Mouse (Mus musculus) lung, embryonic 15.5 days (tissue): Measurements from ENCODE around the gene Hsbp1. TPM values are rescaled to one million over a fixed set of nuclear protein-coding genes. Genes with fewer than 3 reads are reported as not detected.
A peak's percentile ranks its signal among the peaks of the same experiment; 100 is the strongest.
"Not testable (repeated sequence)": the region's sequence is repeated elsewhere in the genome, so short reads cannot be mapped to it uniquely, and the experiment has no call there.

Source experiments
- ATAC-seq: fragments of 200-750 bp; cut with Nextera tagmentation; 2 replicates; pipeline ENCODE4 v1.8.0; 2017; ENCODE audit warnings: moderate number of reproducible peaks, borderline replicate concordance; ENCODE audit not compliant: low FRiP score, low TSS enrichment; ENCODE audit errors: extremely low read depth
- H3K27ac ChIP-seq: fragments of 300-500 bp; sonication (generic); 2 replicates; pipeline ENCODE4 v1.5.1; 2015; ENCODE audit warnings: moderate library complexity, mild to moderate bottlenecking, inconsistent platforms
- H3K27me3 ChIP-seq: fragments of 300-500 bp; sonication (generic); 2 replicates; pipeline ENCODE4 v1.6.1; 2015; ENCODE audit warnings: inconsistent platforms
- H3K36me3 ChIP-seq: fragments of 300-500 bp; sonication (generic); 2 replicates; pipeline ENCODE4 v1.6.1; 2015; ENCODE audit warnings: inconsistent platforms
- H3K4me1 ChIP-seq: fragments of 300-500 bp; sonication (generic); 2 replicates; pipeline ENCODE4 v1.6.1; 2015; ENCODE audit warnings: inconsistent platforms
- H3K4me2 ChIP-seq: fragments of 300-500 bp; sonication (generic); 2 replicates; pipeline ENCODE4 v1.6.1; 2015; ENCODE audit warnings: inconsistent platforms, mild to moderate bottlenecking, moderate library complexity
- H3K4me3 ChIP-seq: fragments of 300-500 bp; sonication (generic); 2 replicates; pipeline ENCODE4 v1.5.1; 2015; ENCODE audit warnings: mild to moderate bottlenecking, inconsistent platforms
- H3K9ac ChIP-seq: fragments of 300-500 bp; sonication (generic); 2 replicates; pipeline ENCODE4 v1.6.1; 2015; ENCODE audit warnings: inconsistent platforms
- H3K9me3 ChIP-seq: fragments of 300-500 bp; sonication (generic); 2 replicates; pipeline ENCODE4 v1.6.1; 2016; ENCODE audit warnings: inconsistent platforms
- WGBS: fragments of 180-500 bp; shearing (Covaris S2); methylation state at CpG from one replicate; pipeline ENCODE4 v1.1.7; 2015; 5-methylcytosine and 5-hydroxymethylcytosine counted together
- polyA plus RNA-seq: library from polyadenylated mRNA; unstranded; fragments of >200 nt; fragmentation: Nextera tagmentation; extraction: Ambion mirVana; gene quantifications from 2 replicates; pipeline ENCODE4 v1.2.1, GENCODE M21; 2015

The Hsbp1 gene
- polyA plus RNA-seq, 1 experiment from 2014 or later: 332 TPM

DNA sequence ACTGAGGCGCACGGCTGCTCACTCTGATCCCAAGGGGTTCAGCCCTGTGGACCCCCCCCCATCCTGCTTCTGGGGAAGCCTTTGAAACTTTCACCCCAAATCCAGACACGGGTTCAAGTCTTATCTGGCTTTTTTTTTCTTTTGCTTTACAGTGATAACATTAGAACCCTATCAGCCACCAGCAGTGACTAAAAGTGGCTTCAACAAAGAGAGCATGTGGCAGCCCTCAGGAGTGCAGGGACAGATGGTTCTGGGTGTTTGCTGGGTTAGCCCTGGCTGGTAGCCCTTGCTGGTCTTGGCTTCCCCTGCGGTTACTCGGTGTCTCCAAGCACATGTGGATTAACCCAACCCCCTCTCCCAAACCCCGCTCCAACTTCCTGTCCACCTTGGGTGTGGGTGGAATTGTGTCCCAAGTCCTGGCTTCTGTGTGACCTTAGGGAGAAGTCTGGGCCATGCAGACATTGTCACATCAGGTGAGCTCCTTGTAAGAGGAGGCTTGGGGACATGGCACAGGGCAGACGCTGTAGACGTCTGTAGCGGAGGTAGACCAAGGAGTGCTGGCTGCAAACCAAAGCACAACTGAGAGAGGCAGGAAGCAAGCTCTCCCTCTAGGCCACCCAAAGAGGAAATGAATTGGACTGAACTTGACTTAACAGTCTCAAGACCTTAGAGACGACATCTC is 8.8 kb downstream of the Hsbp1 start:
- H3K4me3 ChIP-seq: no peak overlapping the region
- no peaks in the 10 kb centered on the region for H3K4me1 ChIP-seq
- peaks cover 22% of the 10 kb centered on the region for H3K36me3 ChIP-seq
- no peak for ATAC-seq
- no peak overlapping the region for H3K9ac ChIP-seq
- H3K4me2 ChIP-seq: no peak overlapping the region
- no peak overlapping the region for H3K27ac ChIP-seq
- H3K9me3 ChIP-seq: no peaks in the 10 kb centered on the region
- no peaks in the 10 kb centered on the region for H3K27me3 ChIP-seq
- WGBS: 74% methylated on average over 10 of the region's 10 CpGs

DNA sequence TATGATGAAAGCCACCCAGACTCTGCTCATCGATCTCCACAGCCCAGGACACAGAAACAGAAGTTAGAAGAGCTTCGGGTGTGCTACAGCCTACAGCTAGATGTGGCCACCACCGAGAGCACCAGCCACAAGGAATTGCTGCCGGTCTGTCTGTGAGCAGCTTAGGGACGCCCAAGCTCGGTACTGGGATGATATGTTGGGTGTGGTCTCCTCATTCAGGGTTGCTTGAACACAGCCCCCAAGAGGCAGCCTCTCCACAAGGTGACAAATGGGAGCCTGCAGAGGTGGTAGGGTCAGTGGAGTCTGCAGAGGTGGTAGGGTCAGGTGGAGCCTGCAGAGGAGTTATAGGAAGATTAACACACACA is 9.4 kb downstream of the Hsbp1 start:
- no peak for ATAC-seq
- Histone ChIP-seq H3K27me3 (no peaks in the 10 kb centered on the region), H3K9ac (no peak overlapping the region), H3K9me3 (no peaks in the 10 kb centered on the region), H3K4me2 (no peak overlapping the region), H3K4me3 (no peak overlapping the region), H3K4me1 (no peaks in the 10 kb centered on the region), H3K27ac (no peak overlapping the region), H3K36me3 (peaks cover 18% of the 10 kb centered on the region)
- 74% methylated on average over 6 of the region's 6 CpGs for WGBS

DNA sequence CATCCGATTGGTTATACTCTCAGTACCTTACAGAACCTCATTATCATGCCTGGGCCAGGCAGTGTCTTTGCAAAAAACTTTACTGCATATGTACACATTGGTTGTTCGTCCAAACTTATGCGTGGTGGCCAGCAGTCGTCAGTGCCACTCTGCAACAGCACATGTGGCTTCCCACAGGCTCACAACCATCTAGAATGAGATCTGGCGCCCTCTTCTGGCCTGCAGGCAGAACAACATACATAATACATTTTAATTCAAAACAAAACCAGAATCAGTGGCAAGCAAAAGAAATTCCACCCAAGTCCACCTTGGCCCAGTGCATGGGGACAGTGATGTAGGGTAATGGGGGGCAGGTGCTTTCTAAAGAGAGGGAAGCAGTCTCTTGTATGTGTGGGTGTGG is 12.3 kb downstream of the Hsbp1 start:
- not testable (repeated sequence) for H3K36me3 ChIP-seq, H3K4me3 ChIP-seq, H3K4me1 ChIP-seq, H3K4me2 ChIP-seq, H3K27me3 ChIP-seq, H3K9ac ChIP-seq, ATAC-seq, H3K9me3 ChIP-seq, H3K27ac ChIP-seq
- WGBS: 63% methylated on average over 5 of the region's 5 CpGs

DNA sequence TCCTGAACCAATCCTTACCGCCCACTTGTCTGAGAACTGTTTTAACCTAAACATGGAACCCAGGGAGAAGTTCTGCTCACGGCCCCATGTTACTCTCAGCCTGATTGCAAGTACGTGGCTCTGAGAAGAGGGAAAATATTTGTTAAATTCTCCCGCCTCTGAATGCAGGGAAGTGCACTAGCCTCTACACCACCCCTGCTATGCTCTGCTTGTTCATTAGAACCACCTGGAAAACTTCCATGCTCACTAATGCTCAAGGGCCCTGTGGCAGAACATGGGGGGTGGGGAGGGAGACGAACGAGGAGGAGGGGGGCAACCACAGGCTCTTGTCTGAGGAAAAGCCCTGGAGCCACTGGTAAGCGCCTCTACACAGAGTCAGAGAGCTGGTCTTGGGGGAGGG is 13.9 kb downstream of the Hsbp1 start:
- Histone ChIP-seq H3K27me3 (no peaks in the 10 kb centered on the region), H3K4me3 (no peak overlapping the region), H3K36me3 (no peaks in the 10 kb centered on the region), H3K9me3 (no peaks in the 10 kb centered on the region), H3K9ac (no peak overlapping the region), H3K4me2 (no peak overlapping the region), H3K27ac (no peak overlapping the region), H3K4me1 (no peaks in the 10 kb centered on the region)
- WGBS: 60% methylated on average over 7 of the region's 7 CpGs
- ATAC-seq: no peak

DNA sequence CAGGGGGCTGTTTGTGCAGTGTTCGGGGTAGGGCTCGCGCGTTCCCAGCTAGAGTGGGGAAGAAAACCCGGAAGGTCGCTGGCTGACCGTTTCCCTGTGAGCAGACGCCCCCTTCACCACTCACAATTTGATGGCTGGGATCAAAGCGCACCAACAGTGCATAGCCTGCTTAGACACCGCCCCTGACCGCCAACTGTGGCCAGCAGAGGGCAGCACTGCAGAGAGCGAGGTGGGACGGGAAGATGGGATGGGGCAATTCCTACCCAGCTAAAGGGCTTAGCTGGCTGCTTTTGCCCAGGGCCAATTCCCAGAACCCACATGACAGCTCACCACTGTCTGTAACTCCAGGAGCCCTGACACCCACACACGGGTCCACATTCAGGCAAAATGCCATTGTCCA is 14.5 kb downstream of the Hsbp1 start:
- H3K9ac ChIP-seq: no peak overlapping the region
- H3K4me3 ChIP-seq: no peak overlapping the region
- H3K9me3 ChIP-seq: no peaks in the 10 kb centered on the region
- ATAC-seq: peak; percentile 36; the same call in 1 of the 2 replicates
- no peaks in the 10 kb centered on the region for H3K27me3 ChIP-seq
- no peak overlapping the region for H3K4me2 ChIP-seq
- no peak overlapping the region for H3K27ac ChIP-seq
- H3K4me1 ChIP-seq: no peaks in the 10 kb centered on the region
- 37% methylated on average over 14 of the region's 14 CpGs for WGBS
- H3K36me3 ChIP-seq: no peaks in the 10 kb centered on the region

DNA sequence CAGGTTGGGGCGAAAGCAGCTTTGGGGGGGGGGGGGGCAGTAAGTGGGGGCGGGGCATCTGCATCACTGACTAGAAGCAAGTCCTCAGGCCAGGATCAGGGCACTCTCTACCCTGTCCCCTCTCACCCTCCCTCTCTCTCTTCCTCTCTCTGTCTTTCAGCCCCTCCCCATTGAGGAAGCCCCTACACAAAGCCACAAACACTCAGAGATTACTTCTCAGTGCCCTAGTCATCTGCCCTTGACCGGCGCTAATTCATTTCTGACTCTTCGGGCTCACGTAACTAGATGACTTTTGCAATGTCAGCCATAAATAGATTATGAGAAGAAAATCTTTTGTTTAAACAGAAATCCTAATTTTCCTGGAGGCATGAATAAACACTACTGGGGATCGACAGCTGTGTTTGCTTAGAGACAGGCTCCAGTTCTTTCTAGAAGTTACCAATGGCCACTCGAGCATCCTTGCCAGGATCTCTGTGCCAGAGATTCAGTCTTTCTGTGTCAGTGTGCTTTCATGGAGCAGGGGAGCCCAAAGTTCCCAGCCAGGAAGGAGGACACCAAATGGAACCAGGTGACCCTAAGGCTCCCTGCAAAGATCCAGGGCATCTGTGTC is 16.5 kb downstream of the Hsbp1 start:
- Histone ChIP-seq H3K9ac (no peak overlapping the region), H3K36me3 (no peaks in the 10 kb centered on the region), H3K9me3 (no peaks in the 10 kb centered on the region), H3K4me1 (no peaks in the 10 kb centered on the region), H3K4me3 (no peak overlapping the region), H3K27ac (no peak overlapping the region), H3K27me3 (no peaks in the 10 kb centered on the region), H3K4me2 (no peak overlapping the region)
- whole genome bisulfite sequencing: 23% methylated on average over 8 of the region's 8 CpGs
- ATAC-seq: peak; percentile 46; the same call in 1 of the 2 replicates

DNA sequence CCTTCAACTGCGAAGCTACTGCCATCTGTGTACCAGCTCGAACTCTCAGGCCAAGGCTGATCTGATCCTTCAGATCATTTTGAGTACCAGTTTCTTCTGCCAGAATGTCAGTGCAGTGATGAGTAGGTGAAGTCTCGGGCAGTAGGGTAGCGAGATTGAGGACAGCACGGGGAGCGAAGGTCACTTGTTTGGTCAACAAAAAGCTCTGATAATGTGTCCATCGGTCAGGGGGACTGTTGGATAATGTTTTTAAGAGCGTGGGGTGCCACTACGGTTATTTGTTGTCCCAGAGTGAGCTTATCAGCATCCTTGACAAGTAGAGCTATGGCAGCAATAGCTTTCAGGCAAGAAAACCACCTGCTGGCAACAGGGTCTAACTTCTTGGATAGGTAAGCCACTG is 30.4 kb downstream of the Hsbp1 start:
- not testable (repeated sequence) for H3K36me3 ChIP-seq, H3K4me3 ChIP-seq, ATAC-seq, H3K4me1 ChIP-seq, H3K9me3 ChIP-seq, H3K27ac ChIP-seq, H3K9ac ChIP-seq, H3K27me3 ChIP-seq, H3K4me2 ChIP-seq
- 63% methylated on average over 9 of the region's 9 CpGs for WGBS

DNA sequence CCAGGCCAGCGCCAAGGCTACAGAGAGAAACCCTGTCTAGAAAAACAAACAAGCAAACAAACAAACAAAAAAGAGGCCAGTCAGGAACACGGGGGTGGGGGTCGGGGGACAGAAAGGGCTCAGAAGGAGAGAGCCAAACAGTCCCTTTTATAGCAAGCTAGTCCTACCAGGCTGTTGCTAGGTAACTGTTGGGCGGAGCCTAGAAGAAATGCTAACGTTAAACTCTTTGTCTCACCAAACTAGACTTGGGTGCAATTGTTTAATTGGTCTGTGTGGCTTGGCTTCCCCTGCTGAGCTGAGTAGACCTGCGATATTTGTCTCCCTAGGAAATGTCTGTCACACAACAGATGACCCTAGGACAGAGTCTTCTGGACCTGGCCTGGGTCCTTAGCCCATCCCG is 34.2 kb downstream of the Hsbp1 start:
- Histone ChIP-seq H3K27me3 (no peaks in the 10 kb centered on the region), H3K27ac (no peak overlapping the region), H3K4me1 (no peaks in the 10 kb centered on the region), H3K36me3 (no peaks in the 10 kb centered on the region), H3K9ac (no peak overlapping the region), H3K4me3 (no peak overlapping the region), H3K9me3 (no peaks in the 10 kb centered on the region), H3K4me2 (no peak overlapping the region)
- WGBS: 72% methylated on average over 7 of the region's 7 CpGs
- ATAC-seq: no peak

DNA sequence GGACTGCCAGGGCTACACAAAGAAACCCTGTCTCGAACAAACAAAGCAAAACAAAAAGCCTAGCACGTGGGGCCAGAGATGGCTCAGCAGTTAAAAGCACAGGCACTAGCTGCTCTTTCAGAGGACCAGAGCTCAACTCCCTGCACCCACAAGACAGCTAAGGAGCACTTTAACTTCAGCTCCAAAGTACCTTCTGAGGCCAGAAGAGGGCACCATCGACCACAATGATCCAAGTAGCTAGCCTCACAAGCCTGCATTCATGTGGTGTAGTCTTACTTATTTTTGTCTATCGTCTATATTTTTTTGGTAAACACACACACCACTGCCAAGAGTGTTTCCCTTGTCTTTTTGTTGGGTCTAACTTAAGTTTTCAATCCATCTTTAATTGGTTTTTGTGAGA is 36.3 kb downstream of the Hsbp1 start:
- 29% methylated on average over 4 of the region's 4 CpGs for WGBS

DNA sequence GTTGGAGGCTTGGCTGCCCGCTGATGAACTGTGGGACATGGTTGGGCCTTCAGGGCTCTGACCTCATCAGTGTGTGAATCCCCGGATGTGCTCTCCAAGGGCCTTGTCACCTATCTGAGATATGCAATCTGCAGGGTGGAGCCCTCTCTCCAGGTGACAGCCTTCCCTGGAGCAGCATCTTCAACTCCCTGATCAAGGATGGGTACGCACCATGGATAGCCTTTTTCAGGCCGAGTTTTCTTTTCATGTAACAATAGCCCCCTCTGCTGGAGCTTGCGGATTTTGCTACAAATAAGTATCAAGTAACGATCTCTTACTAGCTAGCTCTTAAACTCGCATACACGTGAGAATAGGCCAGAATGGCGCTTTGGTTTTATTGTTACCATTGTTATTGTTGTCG is 40.2 kb downstream of the Hsbp1 start:
- no peak for ATAC-seq

More for the DNA sequence above, 36.3 kb downstream of the Hsbp1 start:
- ATAC-seq: no peak
- no peak overlapping the region for H3K27ac ChIP-seq
- H3K27me3 ChIP-seq: no peaks in the 10 kb centered on the region
- H3K36me3 ChIP-seq: no peaks in the 10 kb centered on the region
- no peak overlapping the region for H3K4me3 ChIP-seq
- no peak overlapping the region for H3K9ac ChIP-seq
- H3K9me3 ChIP-seq: no peaks in the 10 kb centered on the region
- H3K4me2 ChIP-seq: no peak overlapping the region
- no peaks in the 10 kb centered on the region for H3K4me1 ChIP-seq

DNA sequence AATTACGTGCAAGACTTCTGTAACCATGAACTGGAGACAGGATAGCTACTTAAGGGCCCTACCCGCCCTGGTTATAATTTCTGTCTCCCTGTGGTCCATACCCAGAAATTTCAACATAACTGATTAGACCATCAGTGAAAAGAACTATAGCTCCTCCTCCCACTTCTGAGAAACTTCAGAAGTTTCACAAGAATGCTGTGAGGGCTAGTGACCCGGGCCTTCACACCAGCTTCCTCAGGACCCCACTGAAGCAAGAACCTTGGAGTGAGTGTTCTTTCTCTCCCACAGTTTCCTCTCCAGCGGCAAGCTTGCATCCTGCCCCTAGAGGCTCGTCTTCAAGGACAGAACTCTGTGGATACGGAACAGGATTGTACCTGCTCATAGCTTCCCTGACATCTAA is 41.6 kb downstream of the Hsbp1 start:
- no peak overlapping the region for H3K9ac ChIP-seq
- no peak overlapping the region for H3K27ac ChIP-seq
- H3K4me3 ChIP-seq: no peak overlapping the region
- H3K4me2 ChIP-seq: no peak overlapping the region
- ATAC-seq: no peak
- H3K36me3 ChIP-seq: no peaks in the 10 kb centered on the region
- H3K27me3 ChIP-seq: no peaks in the 10 kb centered on the region
- WGBS: 61% methylated on average over 6 of the region's 6 CpGs
- H3K9me3 ChIP-seq: no peaks in the 10 kb centered on the region
- no peaks in the 10 kb centered on the region for H3K4me1 ChIP-seq

More for the DNA sequence above, 40.2 kb downstream of the Hsbp1 start:
- Histone ChIP-seq H3K27ac (no peak overlapping the region), H3K4me3 (no peak overlapping the region), H3K4me1 (no peaks in the 10 kb centered on the region), H3K4me2 (no peak overlapping the region), H3K9ac (no peak overlapping the region), H3K27me3 (no peaks in the 10 kb centered on the region), H3K36me3 (no peaks in the 10 kb centered on the region), H3K9me3 (no peaks in the 10 kb centered on the region)
- WGBS: 20% methylated on average over 10 of the region's 10 CpGs

DNA sequence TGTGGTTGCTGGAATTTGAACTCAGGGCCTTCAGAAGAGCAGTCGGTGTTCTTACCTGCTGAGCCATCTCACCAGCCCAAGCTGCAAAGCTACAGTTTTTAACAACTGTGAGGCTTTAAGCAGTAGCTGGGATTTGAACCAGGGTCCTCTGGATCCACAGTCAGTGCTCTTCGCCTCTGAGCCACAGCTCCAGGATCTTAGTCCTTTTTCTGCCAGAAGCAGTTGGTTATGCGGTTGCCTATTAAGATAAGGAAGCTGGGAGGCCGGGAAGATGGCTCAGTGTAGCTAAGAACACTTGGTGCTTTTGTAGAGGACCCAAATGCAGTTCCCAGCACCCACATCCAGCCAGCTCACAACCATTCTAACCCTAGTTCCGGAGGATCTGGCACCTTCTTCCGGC is 42.7 kb downstream of the Hsbp1 start:
- no peaks in the 10 kb centered on the region for H3K9me3 ChIP-seq
- no peaks in the 10 kb centered on the region for H3K27me3 ChIP-seq
- H3K27ac ChIP-seq: no peak overlapping the region
- H3K4me1 ChIP-seq: no peaks in the 10 kb centered on the region
- WGBS: 70% methylated on average over 6 of the region's 6 CpGs
- no peak overlapping the region for H3K4me3 ChIP-seq
- H3K4me2 ChIP-seq: no peak overlapping the region
- H3K36me3 ChIP-seq: no peaks in the 10 kb centered on the region
- ATAC-seq: no peak
- no peak overlapping the region for H3K9ac ChIP-seq
